Mouse (Mus musculus) urinary bladder, adult 2 months (tissue): ENCODE measurements around the gene Fchsd2. TPM values are rescaled to one million over a fixed set of nuclear protein-coding genes. Genes with fewer than 3 reads are reported as not detected.

Experiments used
- polyA plus RNA-seq: library from polyadenylated mRNA; depleted of rRNA; stranded (reverse); fragments of >200 nt; gene quantifications from 2 replicates; pipeline ENCODE4 v1.2.3, GENCODE M21; 2012; rRNA removed

Gene Fchsd2
- polyA plus RNA-seq, 1 experiment, result 10.0 TPM

Other genes starting within 250 kb of the Fchsd2 start
- gene Relt, start 229.4 kb upstream of the Fchsd2 start, polyA plus RNA-seq, result 2.2 TPM in 2 replicates
- gene Arhgef17, start 160.8 kb upstream of the Fchsd2 start, polyA plus RNA-seq, result 17.1 and 30.1 TPM in 2 replicates
- 11.6 and 12.8 TPM in 2 replicates for gene P2ry6, start 118.2 kb upstream of the Fchsd2 start, polyA plus RNA-seq
- gene P2ry2, start 80.0 kb upstream of the Fchsd2 start, polyA plus RNA-seq, result 8.6 and 8.7 TPM in 2 replicates
- 24.2 and 31.9 TPM in 2 replicates for gene Atg16l2, start 209.4 kb downstream of the Fchsd2 start, polyA plus RNA-seq
- 54.2 and 72.7 TPM in 2 replicates for gene Stard10, start 224.2 kb downstream of the Fchsd2 start, polyA plus RNA-seq